Mouse (Mus musculus) MEL (cell line): ENCODE measurements around the gene Zfp36l1. TPM values are rescaled to one million over a fixed set of nuclear protein-coding genes. Genes with fewer than 3 reads are reported as not detected.

ENCODE experiments used
- DNase-seq: peaks from one replicate; pipeline ENCODE4 v3.0.0; 2011; ENCODE audit warnings: low read depth, low spot score
- H3K27ac ChIP-seq: 2 replicates; pipeline ENCODE4 v1.5.1; 2012; ENCODE audit warnings: low read depth, mild to moderate bottlenecking, control low read depth, low read length, moderate library complexity; ENCODE audit not compliant: control insufficient read depth
- H3K27me3 ChIP-seq, 2 experiments: fragments of 150-350 bp in 1 of 2; sonication (generic) in 1 of 2; 2 replicates each; pipeline ENCODE4 v1.6.1; 2012; ENCODE audit warnings: low read length in 2 of 2, mild to moderate bottlenecking in 2 of 2, improper control_type of control experiment in 1 of 2, moderate library complexity in 1 of 2; ENCODE audit not compliant: insufficient read depth in 2 of 2, control insufficient read depth in 1 of 2
- H3K36me3 ChIP-seq, 2 experiments: 2 replicates each; pipeline ENCODE4 v1.6.1; 2012 to 2014; ENCODE audit warnings: low read length in 2 of 2, improper control_type of control experiment in 1 of 2, inconsistent platforms in 1 of 2, mild to moderate bottlenecking in 1 of 2; ENCODE audit not compliant: insufficient read depth in 2 of 2, control insufficient read depth in 1 of 2
- H3K4me1 ChIP-seq, 2 experiments: fragments of 150-350 bp in 1 of 2; sonication (generic) in 1 of 2; 2 replicates each; pipeline ENCODE4 v1.6.1; 2012; ENCODE audit warnings: low read length in 2 of 2, improper control_type of control experiment in 1 of 2, mild to moderate bottlenecking in 1 of 2; ENCODE audit not compliant: insufficient read depth in 2 of 2, control insufficient read depth in 1 of 2
- H3K4me3 ChIP-seq, 2 experiments: fragments of 150-350 bp in 1 of 2; sonication (generic) in 1 of 2; 2 replicates each; pipeline ENCODE4 v1.5.1; 2012; ENCODE audit warnings: low read depth in 2 of 2, low read length in 2 of 2, mild to moderate bottlenecking in 2 of 2, moderate library complexity in 2 of 2, control low read depth in 1 of 2, improper control_type of control experiment in 1 of 2; ENCODE audit not compliant: control insufficient read depth in 1 of 2, insufficient read depth in 1 of 2
- H3K79me2 ChIP-seq: 2 replicates; pipeline ENCODE4 v1.6.1; 2012; ENCODE audit warnings: mild to moderate bottlenecking, low read length, moderate library complexity; ENCODE audit not compliant: control insufficient read depth, poor library complexity, insufficient read depth
- H3K9ac ChIP-seq: 2 replicates; pipeline ENCODE4 v1.6.1; 2012; ENCODE audit warnings: low read depth, mild to moderate bottlenecking, control low read depth, low read length, moderate library complexity; ENCODE audit not compliant: control insufficient read depth, poor library complexity, severe bottlenecking
- H3K9me3 ChIP-seq: fragments of 150-350 bp; sonication (generic); replicated peaks from 2 replicates; pipeline ENCODE4 v1.6.1; 2012; ENCODE audit warnings: mild to moderate bottlenecking, low read length, improper control_type of control experiment, moderate library complexity; ENCODE audit not compliant: insufficient read depth
- E2F4 ChIP-seq: IDR thresholded peaks from 2 replicates; pipeline ENCODE4 v1.6.1; 2011; ENCODE audit warnings: low read depth, low read length, improper control_type of control experiment, borderline replicate concordance
- ELF1 ChIP-seq: IDR thresholded peaks from 2 replicates; pipeline ENCODE4 v1.6.1; 2014; ENCODE audit warnings: low read depth, mild to moderate bottlenecking, inconsistent platforms, low read length, improper control_type of control experiment, moderate library complexity
- EP300 ChIP-seq, 2 experiments: IDR thresholded peaks; 2 replicates each; pipeline ENCODE4 v1.6.1; 2011; ENCODE audit warnings: improper control_type of control experiment in 2 of 2, low read length in 2 of 2, low read depth in 1 of 2, mild to moderate bottlenecking in 1 of 2
- ETS1 ChIP-seq: IDR thresholded peaks from 2 replicates; pipeline ENCODE4 v1.6.1; 2012; ENCODE audit warnings: low read depth, mild to moderate bottlenecking, inconsistent platforms, low read length, improper control_type of control experiment, moderate library complexity
- GABPA ChIP-seq: IDR thresholded peaks from 2 replicates; pipeline ENCODE4 v1.6.1; 2012; ENCODE audit warnings: low read depth, mild to moderate bottlenecking, inconsistent platforms, low read length, improper control_type of control experiment, moderate library complexity
- GATA1 ChIP-seq: IDR thresholded peaks from 2 replicates; pipeline ENCODE4 v1.6.1; 2011; ENCODE audit warnings: low read depth, low read length, improper control_type of control experiment
- JUND ChIP-seq: IDR thresholded peaks from 2 replicates; pipeline ENCODE4 v1.6.1; 2011; ENCODE audit warnings: low read depth, mild to moderate bottlenecking, improper control_type of control experiment, low read length
- MAFK ChIP-seq: IDR thresholded peaks from 2 replicates; pipeline ENCODE4 v1.6.1; 2011; ENCODE audit warnings: low read depth, mild to moderate bottlenecking, low read length, improper control_type of control experiment, borderline replicate concordance
- MAX ChIP-seq: IDR thresholded peaks from 2 replicates; pipeline ENCODE4 v1.6.1; 2011; ENCODE audit warnings: low read length, improper control_type of control experiment
- MEF2A ChIP-seq: IDR thresholded peaks from 2 replicates; pipeline ENCODE4 v1.6.1; 2014; ENCODE audit warnings: low read depth, mild to moderate bottlenecking, inconsistent platforms, low read length, improper control_type of control experiment; ENCODE audit not compliant: poor library complexity, insufficient replicate concordance, severe bottlenecking; ENCODE audit errors: extremely low read depth
- MXI1 ChIP-seq: IDR thresholded peaks from 2 replicates; pipeline ENCODE4 v1.6.1; 2011; ENCODE audit warnings: mild to moderate bottlenecking, low read depth, low read length, improper control_type of control experiment
- MYB ChIP-seq: IDR thresholded peaks from 2 replicates; pipeline ENCODE4 v1.6.1; 2011; ENCODE audit warnings: mild to moderate bottlenecking, low read depth, low read length, improper control_type of control experiment
- MYC ChIP-seq: IDR thresholded peaks from 2 replicates; pipeline ENCODE4 v1.6.1; 2011; ENCODE audit warnings: low read depth, mild to moderate bottlenecking, low read length, improper control_type of control experiment, moderate library complexity
- NELFE ChIP-seq: IDR thresholded peaks from 2 replicates; pipeline ENCODE4 v1.6.1; 2011; ENCODE audit warnings: low read depth, low read length, improper control_type of control experiment
- RAD21 ChIP-seq: IDR thresholded peaks from 2 replicates; pipeline ENCODE4 v1.6.1; 2011; ENCODE audit warnings: mild to moderate bottlenecking, low read depth, low read length, improper control_type of control experiment
- RCOR1 ChIP-seq: IDR thresholded peaks from 2 replicates; pipeline ENCODE4 v1.6.1; 2012; ENCODE audit warnings: low read depth, mild to moderate bottlenecking, inconsistent platforms, low read length, improper control_type of control experiment
- SIN3A ChIP-seq: IDR thresholded peaks from 2 replicates; pipeline ENCODE4 v1.6.1; 2012; ENCODE audit warnings: low read length, improper control_type of control experiment, inconsistent platforms
- SMC3 ChIP-seq: IDR thresholded peaks from 2 replicates; pipeline ENCODE4 v1.6.1; 2011; ENCODE audit warnings: low read depth, low read length, improper control_type of control experiment
- TAL1 ChIP-seq: IDR thresholded peaks from 2 replicates; pipeline ENCODE4 v1.6.1; 2012; ENCODE audit warnings: mild to moderate bottlenecking, inconsistent platforms, low read length, moderate library complexity, mixed read lengths
- TBP ChIP-seq: IDR thresholded peaks from 2 replicates; pipeline ENCODE4 v1.8.0; 2011; ENCODE audit warnings: low read depth, low read length, improper control_type of control experiment
- USF1 ChIP-seq: IDR thresholded peaks from 2 replicates; pipeline ENCODE4 v1.6.1; 2014; ENCODE audit warnings: low read depth, mild to moderate bottlenecking, inconsistent platforms, low read length, improper control_type of control experiment, moderate library complexity
- USF2 ChIP-seq, 2 experiments: IDR thresholded peaks; 2 replicates each; pipeline ENCODE4 v1.6.1; 2011 to 2012; ENCODE audit warnings: improper control_type of control experiment in 2 of 2, low read length in 2 of 2, borderline replicate concordance in 1 of 2, inconsistent platforms in 1 of 2, low read depth in 1 of 2, mild to moderate bottlenecking in 1 of 2; ENCODE audit not compliant: insufficient read depth in 1 of 2
- ZKSCAN1 ChIP-seq: IDR thresholded peaks from 2 replicates; pipeline ENCODE4 v1.6.1; 2012; ENCODE audit warnings: low read depth, mild to moderate bottlenecking, inconsistent platforms, low read length, improper control_type of control experiment, moderate library complexity
- ZMIZ1 ChIP-seq: IDR thresholded peaks from 2 replicates; pipeline ENCODE4 v1.6.1; 2012; ENCODE audit warnings: low read depth, mild to moderate bottlenecking, inconsistent platforms, low read length, improper control_type of control experiment, moderate library complexity
- polyA plus RNA-seq, 2 experiments: library from polyadenylated mRNA; stranded (reverse) in 1 of 2; unstranded in 1 of 2; fragments of >175 nt in 1 of 2; fragments of >200 nt in 1 of 2; gene quantifications; 2 replicates each; pipeline versions ENCODE4 v1.2.1 to v1.2.4; 2012; ENCODE audit warnings: low replicate concordance in 2 of 2, low read depth in 1 of 2; ENCODE audit not compliant: insufficient read length in 2 of 2, insufficient read depth in 1 of 2, missing spikeins in 1 of 2
- total RNA-seq: library from RNA; depleted of rRNA; stranded (reverse); fragments of 300-350 nt; gene quantifications from 2 replicates; pipeline ENCODE4 v1.2.3, GENCODE M21; 2012

The Zfp36l1 gene
- total and polyA plus RNA-seq, 3 experiments, result 1.2 to 22.5 TPM; not detected in 1

DNA sequence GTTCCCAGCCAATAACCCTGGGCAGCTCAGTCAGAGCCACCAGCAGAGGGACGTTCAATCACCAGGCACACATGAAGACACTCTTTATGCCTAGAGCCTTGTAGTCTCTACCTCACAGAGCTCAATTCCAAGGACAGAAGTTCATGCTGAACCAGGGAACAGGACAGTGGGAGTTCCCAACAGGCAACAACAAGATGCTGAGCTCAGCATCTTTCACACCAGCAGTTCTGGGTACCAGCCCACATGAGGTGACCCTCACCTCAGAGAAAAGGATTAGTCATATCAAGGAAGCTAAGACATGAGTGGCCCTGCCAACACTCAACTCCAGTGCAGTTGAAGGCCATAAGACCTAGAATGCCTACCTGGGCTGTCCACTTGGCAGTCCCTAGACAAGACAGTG, 24.9 kb upstream of the Zfp36l1 start:
- Histone ChIP-seq H3K4me1 (peaks cover 2 to 7% of the 10 kb centered on the region in 2 experiments; a peak in 3 of 4 replicates), H3K9me3 (no peaks in the 10 kb centered on the region), H3K27ac (no peak overlapping the region), H3K79me2 (no peaks in the 10 kb centered on the region), H3K9ac (no peak overlapping the region)
- TF ChIP-seq MEF2A (no peak), MYC (no peak), NELFE (no peak), MAFK (peak; percentile 52; the same call in 1 of the 2 replicates)
- TF ChIP-seq, all 39 proteins: peak for 1
- DNase-seq, result no peak
- Histone ChIP-seq H3K27me3 (no peaks in the 10 kb centered on the region), H3K36me3 (no peaks in the 10 kb centered on the region; a peak in 1 of 4 replicates), H3K4me3 (no peak overlapping the region)

DNA sequence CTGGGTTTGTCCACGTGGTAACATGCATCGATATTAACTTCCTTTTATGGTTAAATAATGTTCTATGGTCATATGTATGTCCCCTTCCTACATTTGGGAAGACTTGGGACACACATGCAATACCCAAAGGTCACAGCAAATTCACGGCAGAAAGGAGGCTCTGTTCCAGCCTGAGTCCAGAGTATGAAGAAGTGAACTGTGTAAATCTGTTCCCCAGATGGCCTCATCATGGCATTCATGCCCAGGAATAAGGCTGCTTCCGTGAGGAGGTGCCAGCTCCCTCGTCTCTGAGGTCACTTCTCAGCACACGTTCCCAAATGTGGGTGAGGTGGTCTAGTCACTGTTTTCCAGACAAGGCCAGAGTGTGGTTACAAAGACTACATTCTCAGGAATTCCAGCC, 24.4 kb upstream of the Zfp36l1 start:
- H3K9me3 ChIP-seq, result no peaks in the 10 kb centered on the region
- DNase-seq, result no peak
- no peaks in the 10 kb centered on the region for H3K27me3 ChIP-seq

DNA sequence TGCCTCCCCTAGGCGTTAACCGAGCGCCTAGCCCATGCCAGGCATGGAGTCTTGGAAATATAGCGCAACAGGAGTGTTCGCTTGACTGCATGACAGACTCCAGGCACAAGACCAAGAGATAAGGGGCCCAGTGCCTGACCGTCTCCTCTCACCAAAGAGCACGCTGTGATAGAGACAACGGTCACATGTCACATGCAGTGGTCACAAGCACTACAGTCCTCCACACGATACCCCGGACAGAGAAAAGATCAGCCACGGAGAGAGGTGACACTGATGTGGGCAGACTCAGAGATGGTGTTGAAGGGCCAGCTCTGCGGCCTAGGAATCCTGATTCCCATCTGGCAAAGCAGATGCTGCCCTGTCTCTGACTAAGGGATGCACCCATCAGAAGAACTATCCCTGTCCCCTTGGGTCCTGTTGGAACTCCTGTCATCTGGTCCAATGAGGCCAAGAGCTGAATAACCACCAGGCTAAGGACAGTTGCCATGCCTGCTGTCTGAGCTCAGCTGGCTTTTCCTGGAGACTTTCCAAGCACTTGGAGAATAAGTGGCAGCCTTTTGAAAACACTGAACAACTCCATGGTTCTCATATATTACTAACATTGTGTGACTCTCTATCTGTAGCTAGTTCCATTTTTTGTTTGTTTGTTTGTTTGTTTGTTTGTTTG, 23.6 kb upstream of the Zfp36l1 start:
- H3K79me2 ChIP-seq, result peaks cover 2% of the 10 kb centered on the region; the same call in 1 of the 2 replicates
- no peaks in the 10 kb centered on the region for H3K9me3 ChIP-seq
- TF ChIP-seq ZKSCAN1 (no peak), GABPA (no peak), JUND (no peak), RCOR1 (no peak), SIN3A (no peak), MXI1 (no peak), EP300 (IDR thresholded peaks at IDR 0.05; ENCODE audit: low read depth in 1 of 2, low read length in 2 of 2) (no peak), ZMIZ1 (no peak), USF1 (no peak), ETS1 (no peak), RAD21 (no peak), USF2 (IDR thresholded peaks at IDR 0.05; ENCODE audit: borderline replicate concordance in 1 of 2, insufficient read depth in 1 of 2, low read depth in 1 of 2, low read length in 2 of 2) (no peak), MYC (no peak), GATA1 (no peak)
- peaks cover 9 to 15% of the 10 kb centered on the region in 2 experiments for H3K4me1 ChIP-seq
- H3K27me3 ChIP-seq, result no peaks in the 10 kb centered on the region
- DNase-seq, result no peak
- H3K27ac ChIP-seq, result no peak overlapping the region
- peaks cover 0 to 7% of the 10 kb centered on the region in 2 experiments; a peak in 2 of 4 replicates for H3K36me3 ChIP-seq
- no peak overlapping the region for H3K4me3 ChIP-seq
- no peak overlapping the region for H3K9ac ChIP-seq

More for the DNA sequence above, 24.4 kb upstream of the Zfp36l1 start:
- H3K79me2 ChIP-seq, result peaks cover 1% of the 10 kb centered on the region; the same call in 1 of the 2 replicates
- no peak overlapping the region for H3K9ac ChIP-seq
- H3K27ac ChIP-seq, result no peak overlapping the region
- peaks cover 2 to 7% of the 10 kb centered on the region in 2 experiments; a peak in 3 of 4 replicates for H3K4me1 ChIP-seq
- TF ChIP-seq RAD21 (no peak), NELFE (no peak), ZMIZ1 (no peak), SMC3 (no peak), USF2 (IDR thresholded peaks at IDR 0.05; ENCODE audit: borderline replicate concordance in 1 of 2, insufficient read depth in 1 of 2, low read depth in 1 of 2, low read length in 2 of 2) (no peak), TAL1 (no peak), E2F4 (no peak), MYB (no peak), ZKSCAN1 (no peak), GABPA (no peak), SIN3A (no peak), MAX (no peak), ELF1 (no peak), JUND (no peak), TBP (no peak)
- H3K4me3 ChIP-seq, result no peak overlapping the region
- no peaks in the 10 kb centered on the region; a peak in 1 of 4 replicates for H3K36me3 ChIP-seq
